8 mouse cellular contexts compared by ENCODE assay signal in genomic region chr11:94276869-94277337, GRCm38 (mm10). TPM values are rescaled to one million over a fixed set of nuclear protein-coding genes. Genes with fewer than 3 reads are reported as not detected.
DNase-seq lines count a peak whose midpoint lies in the region; ATAC-seq lines count a peak whose summit lies in the region.

No protein-coding gene starts in this region.

- H3K9ac ChIP-seq in hindbrain, embryonic 13.5 days: peak overlapping the region; percentile 66

- no peaks in the 10 kb centered on the region for H3K27me3 ChIP-seq in hindbrain, embryonic 13.5 days

- WGBS in hindbrain, embryonic 13.5 days: 7% methylated on average over 20 of the region's 20 CpGs

- H3K4me2 ChIP-seq in hindbrain, embryonic 13.5 days: peak overlapping the region; percentile 56

- peaks cover 10% of the 10 kb centered on the region; the same call in 1 of the 2 replicates for H3K4me1 ChIP-seq in hindbrain, embryonic 13.5 days (replicated peaks)

- no peaks in the 10 kb centered on the region for H3K36me3 ChIP-seq in hindbrain, embryonic 13.5 days

- ATAC-seq in hindbrain, embryonic 13.5 days (ENCODE audit: low FRiP score): peak; percentile 82

- H3K4me3 ChIP-seq in hindbrain, embryonic 13.5 days: peak overlapping the region; percentile 27

- no peaks in the 10 kb centered on the region for H3K9me3 ChIP-seq in hindbrain, embryonic 13.5 days

- peak; percentile 97 for DNase-seq in NIH3T3 (ENCODE audit: low read depth)
- DNase-seq in cerebellum, postnatal 10 days: peak; percentile 93 to 94
- peak; percentile 85 to 88 for DNase-seq in frontal cortex, postnatal 14 days (ENCODE audit: low spot score in 2 of 2)
- DNase-seq in layer of hippocampus, postnatal 25 days (ENCODE audit: extremely low spot score in 1 of 2, low spot score in 1 of 2): peak; percentile 75 to 92
- DNase-seq in lung, postnatal 25 days (ENCODE audit: low spot score): peak; percentile 90
- DNase-seq in retina, embryonic 14.5 days (ENCODE audit: low spot score): peak; percentile 98
- DNase-seq in thymus, postnatal 4 days: peak; percentile 86

- H3K27ac ChIP-seq in hindbrain, embryonic 13.5 days: peak overlapping the region; percentile 58; the same call in 1 of the 2 replicates

RNA-seq across cellular contexts. Expression of gene Gm21885, which starts 4.8 kb away (rescaled TPM):
- polyA plus RNA-seq in hindbrain, embryonic 13.5 days (2015; fragmentation: Nextera tagmentation; extraction: Ambion mirVana): 0.43 and 0.70 TPM in 2 replicates
- not detected for total RNA-seq in layer of hippocampus, postnatal 25 days (2021)

RNA-seq across cellular contexts. Expression of gene Wfikkn2, which starts 31.1 kb away (rescaled TPM):
- polyA plus RNA-seq in hindbrain, embryonic 13.5 days (2015; fragmentation: Nextera tagmentation; extraction: Ambion mirVana): 5.9 and 8.6 TPM in 2 replicates
- under 1 TPM; 0.44 to 0.70 TPM for total RNA-seq in layer of hippocampus, postnatal 25 days (2021)

RNA-seq across cellular contexts. Expression of gene Luc7l3, which starts 44.9 kb away (rescaled TPM):
- 163 and 167 TPM in 2 replicates for polyA plus RNA-seq in hindbrain, embryonic 13.5 days (2015; fragmentation: Nextera tagmentation; extraction: Ambion mirVana)
- 100 to 1,000 TPM in 1 of 2 experiments, 10 to 100 TPM in 1; 93.5 to 132 TPM for total RNA-seq in layer of hippocampus, postnatal 25 days (2021)

RNA-seq across cellular contexts. Expression of gene Ankrd40, which starts 50.9 kb away (rescaled TPM):
- 10.6 and 12.9 TPM in 2 replicates for polyA plus RNA-seq in hindbrain, embryonic 13.5 days (2015; fragmentation: Nextera tagmentation; extraction: Ambion mirVana)
- 100 to 1,000 TPM; 123 to 125 TPM for total RNA-seq in layer of hippocampus, postnatal 25 days (2021)

Comparison
In these comparisons a context has a peak if more than half of its experiments do, and no peak if none do; other contexts are left out.
1. Peak in every context shown above with its lines: DNase-seq, ATAC-seq, H3K4me3 ChIP-seq and H3K27ac ChIP-seq.